Mouse (Mus musculus) right cerebral cortex, postnatal 4 days (tissue): ENCODE data around the gene Bco2.

Experiments used
- DNase-seq: peaks from one replicate; pipeline ENCODE4 v3.0.0-alpha.2; 2022

Bco2 gene

GRCm38 (mm10) chr9:50502949-50503348 is 52.0 kb downstream of the Bco2 start:
- DNase-seq = no peak

GRCm38 (mm10) chr9:50500974-50501501 is 53.9 kb downstream of the Bco2 start:
- no peak for DNase-seq

DNA sequence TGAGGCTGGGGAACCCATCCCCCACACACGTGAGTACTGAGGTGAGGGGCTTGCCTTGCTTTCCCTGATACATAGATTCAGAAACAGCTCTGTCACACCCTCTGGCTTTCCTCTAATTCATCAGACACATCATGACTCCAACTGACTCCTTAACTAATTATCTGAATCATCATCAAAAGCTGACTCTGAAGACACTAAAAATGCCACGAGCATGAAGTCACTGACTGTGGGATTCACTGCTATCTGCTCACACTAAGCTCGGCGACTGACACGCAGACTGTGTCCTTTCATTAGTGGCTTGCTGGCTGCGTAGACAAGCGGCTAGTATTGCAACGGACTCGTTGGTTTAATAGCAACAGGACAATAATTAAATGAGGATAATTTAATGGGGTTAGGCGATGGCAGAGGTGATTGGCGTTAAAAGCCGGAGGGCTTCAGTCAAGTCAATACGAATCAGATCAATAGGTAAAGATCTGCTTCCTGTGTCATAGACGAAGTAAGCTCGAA is 54.5 kb downstream of the Bco2 start:
- DNase-seq = no peak

DNA sequence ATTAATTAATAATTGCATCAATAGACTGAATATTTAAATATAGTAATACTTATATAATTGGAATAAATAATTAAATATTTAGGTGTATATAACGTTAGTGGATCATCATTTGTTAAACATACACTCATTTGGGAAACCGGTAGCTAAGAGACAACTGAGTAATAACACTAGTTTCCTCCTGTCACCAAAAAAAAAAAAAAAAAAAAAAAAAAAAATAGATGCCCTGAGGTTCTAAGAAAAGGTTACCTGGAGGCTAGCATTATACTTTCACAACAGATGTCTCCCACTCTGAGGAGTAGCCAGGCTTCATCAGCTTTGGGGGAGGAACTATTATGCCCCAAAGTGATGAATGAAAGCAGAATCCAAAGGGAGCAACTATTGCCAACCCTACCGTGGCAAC is 55.2 kb downstream of the Bco2 start:
- DNase-seq = no peak

DNA sequence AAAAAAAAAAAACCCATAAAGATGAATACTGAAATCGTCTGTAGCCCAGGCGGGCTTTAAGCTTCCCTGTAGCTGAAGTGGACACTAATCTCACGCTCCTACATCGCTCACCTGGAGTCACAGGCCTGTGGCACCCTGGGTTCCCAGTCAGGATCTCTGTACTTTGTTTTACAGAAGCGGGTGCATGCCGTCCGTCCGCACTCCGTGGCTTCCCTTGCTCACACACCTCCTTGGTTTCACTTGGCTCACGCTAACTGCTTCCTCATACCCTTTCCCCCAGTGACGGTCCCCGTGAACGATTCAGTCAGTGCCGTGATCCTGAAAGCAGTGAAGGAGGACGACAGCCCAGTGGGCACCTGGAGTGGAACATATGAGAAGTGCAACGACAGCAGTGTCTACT is 56.2 kb downstream of the Bco2 start:
- DNase-seq = no peak

DNA sequence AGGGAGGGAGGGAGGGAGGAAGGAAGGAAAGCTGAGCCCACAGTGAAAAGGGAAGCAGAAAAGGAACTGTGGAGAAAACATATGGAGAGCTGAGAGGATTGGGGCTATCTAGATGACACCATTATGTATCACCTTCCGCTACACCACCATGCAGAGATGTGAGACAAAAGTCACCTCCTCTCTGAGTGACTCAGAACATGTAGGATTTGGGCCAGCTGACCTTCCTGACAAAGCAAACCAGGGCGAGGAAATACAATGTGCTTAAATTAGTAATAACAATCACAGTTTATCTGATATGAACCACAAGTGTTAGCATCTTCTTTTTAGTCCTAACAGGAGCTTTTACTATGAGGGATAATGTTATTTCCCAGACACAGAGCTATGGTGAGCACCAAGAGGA is 57.4 kb downstream of the Bco2 start:
- DNase-seq = no peak

GRCm38 (mm10) chr9:50497076-50497475 is 57.9 kb downstream of the Bco2 start:
- no peak for DNase-seq

GRCm38 (mm10) chr9:50496546-50496945 is 58.4 kb downstream of the Bco2 start:
- no peak for DNase-seq

DNA sequence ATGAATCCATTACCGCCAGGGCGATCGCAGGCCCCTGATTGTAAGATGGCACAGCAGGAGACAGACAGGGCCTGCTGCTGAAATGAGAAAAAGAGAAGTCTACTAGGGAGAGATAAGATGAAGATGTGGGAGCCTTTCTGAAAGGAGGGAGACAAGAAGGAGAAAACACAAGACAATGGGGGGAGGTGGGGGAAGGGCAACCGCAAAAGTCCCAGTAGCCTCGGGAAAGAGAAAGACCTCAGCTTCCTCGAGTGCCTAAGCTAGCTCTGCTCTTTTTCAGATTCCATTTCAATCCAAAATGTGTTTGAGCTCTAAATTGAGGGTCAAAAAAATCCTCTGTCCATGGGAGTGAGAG is 58.9 kb downstream of the Bco2 start:
- DNase-seq = no peak

DNA sequence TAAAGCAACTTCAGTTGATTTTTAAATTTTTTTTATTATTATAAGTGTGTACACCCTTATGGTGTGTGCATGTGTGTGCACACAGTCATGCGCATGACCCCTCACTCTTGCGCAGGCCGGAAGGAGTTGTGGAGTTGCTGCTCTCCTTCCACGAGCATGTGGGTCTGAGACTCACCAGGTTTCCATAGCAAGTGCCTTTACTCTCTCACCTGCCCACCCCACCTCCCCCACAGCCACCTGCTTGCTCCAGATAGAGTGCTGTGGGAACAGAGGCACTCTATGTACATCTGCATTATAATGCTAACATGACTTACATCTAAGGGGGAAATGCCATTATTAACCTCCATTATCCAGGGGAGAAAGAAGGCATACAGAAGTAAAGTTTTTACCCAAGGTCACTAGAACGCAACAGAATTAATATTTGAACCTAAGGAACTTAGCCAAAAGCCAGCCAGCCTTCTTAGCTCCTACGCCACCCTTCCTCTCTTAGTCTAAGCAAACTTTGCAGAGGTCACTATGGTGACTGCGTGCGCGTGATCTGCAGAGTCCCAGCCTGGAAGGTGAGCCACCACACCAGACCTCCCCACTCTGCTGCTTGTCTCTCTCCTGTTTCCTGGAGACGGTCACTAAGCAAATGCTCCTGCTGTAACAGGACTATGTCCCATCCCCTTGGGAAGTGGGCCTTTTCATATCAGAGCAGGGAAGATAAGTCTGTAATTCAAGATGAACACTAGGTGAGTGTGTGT is 59.4 kb downstream of the Bco2 start:
- DNase-seq = no peak

- DNase-seq = no peak
Measured at GRCm38 (mm10) chr9:50494311-50494710, 60.7 kb downstream of the Bco2 start, which contains the start of gene Plet1. Gene Plet1, plus strand, starts transcription at chr9:50494525.

DNA sequence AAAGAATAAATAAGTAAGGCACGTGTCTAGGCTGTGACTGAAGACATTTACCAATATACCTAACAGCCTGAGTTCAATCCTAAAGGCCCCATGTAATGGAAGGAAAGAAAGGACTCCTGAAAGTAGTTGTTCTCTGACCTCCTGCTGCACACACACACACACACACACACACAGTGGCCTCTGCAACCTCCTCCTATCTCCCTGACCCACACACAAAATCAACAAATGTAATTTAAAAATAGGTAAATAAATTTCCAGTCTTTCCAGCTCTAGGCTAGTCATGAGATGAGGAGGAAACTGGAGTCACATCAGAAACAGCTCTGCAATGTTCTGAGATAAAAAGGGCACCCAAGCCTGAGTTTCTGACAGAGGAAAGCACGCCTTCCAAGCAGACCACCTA is 61.2 kb downstream of the Bco2 start:
- no peak for DNase-seq

- DNase-seq = no peak
Measured at GRCm38 (mm10) chr9:50491531-50492045, 63.4 kb downstream of the Bco2 start.

DNA sequence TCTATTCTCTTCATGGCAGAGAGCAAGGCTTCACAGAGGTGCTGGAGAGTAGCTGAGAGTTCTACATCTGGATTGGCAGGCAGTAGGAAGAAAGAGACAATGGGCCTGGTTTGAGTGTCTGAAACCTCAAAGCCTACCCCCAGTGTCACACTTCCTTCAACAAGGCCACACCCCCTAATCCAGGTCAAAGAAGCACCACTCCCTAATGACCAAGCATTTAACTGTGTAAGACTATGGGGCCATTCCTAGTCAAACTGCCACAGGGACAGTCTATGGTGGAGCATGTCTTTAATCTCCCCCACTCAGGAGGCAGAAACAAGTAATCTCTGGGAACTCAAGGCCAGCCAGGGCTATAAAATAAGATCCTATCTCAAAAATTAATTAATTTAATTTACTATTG is 64.1 kb downstream of the Bco2 start:
- no peak for DNase-seq

DNA sequence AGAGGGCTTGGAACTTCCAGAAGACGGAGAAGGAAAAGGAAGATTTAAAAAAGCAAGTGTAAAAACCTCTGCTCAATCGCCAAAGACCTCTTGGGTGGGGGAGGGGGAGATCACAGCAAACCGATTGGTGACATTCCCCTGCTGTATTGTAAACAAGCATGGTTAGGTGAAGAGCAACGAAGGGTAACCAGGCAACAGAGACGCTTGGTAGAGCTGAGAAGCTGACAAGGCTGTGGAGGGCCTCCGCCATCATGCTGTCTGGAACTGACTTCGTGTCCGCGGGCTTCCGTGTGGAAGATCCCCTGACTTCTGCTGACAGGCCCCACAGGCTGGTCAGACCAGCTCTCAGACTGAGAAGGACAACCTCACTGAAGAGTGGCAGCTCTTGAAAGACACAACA is 69.5 kb downstream of the Bco2 start:
- no peak for DNase-seq
